Mouse (Mus musculus) hindbrain, embryonic 14.5 days (tissue): ENCODE results near the gene AC153137.1. TPM values are rescaled to one million over a fixed set of nuclear protein-coding genes. Genes with fewer than 3 reads are reported as not detected.

Experiments used
- ATAC-seq: fragments of 200-750 bp; cut with Nextera tagmentation; 2 replicates; pipeline ENCODE4 v1.8.0; 2017; ENCODE audit warnings: moderate number of reproducible peaks, mild to moderate bottlenecking, moderate TSS enrichment, moderate library complexity; ENCODE audit not compliant: low FRiP score
- DNase-seq: peaks from one replicate; pipeline ENCODE4 v3.0.0-alpha.2; 2015; ENCODE audit warnings: low spot score
- H3K27ac ChIP-seq: fragments of 300-500 bp; sonication (generic); 2 replicates; pipeline ENCODE4 v1.5.1; 2014; ENCODE audit warnings: mild to moderate bottlenecking, moderate library complexity
- H3K27me3 ChIP-seq: fragments of 300-500 bp; sonication (generic); 2 replicates; pipeline ENCODE4 v1.6.1; 2014; ENCODE audit warnings: mild to moderate bottlenecking, low read length, mixed read lengths; ENCODE audit not compliant: control insufficient read depth, insufficient read depth
- H3K36me3 ChIP-seq: fragments of 300-500 bp; sonication (generic); replicated peaks from 2 replicates; pipeline ENCODE4 v1.6.1; 2014; ENCODE audit not compliant: control insufficient read depth, insufficient read depth
- H3K4me1 ChIP-seq: fragments of 300-500 bp; sonication (generic); replicated peaks from 2 replicates; pipeline ENCODE4 v1.6.1; 2014; ENCODE audit warnings: antibody characterized with exemption, low read length, mixed read lengths; ENCODE audit not compliant: control insufficient read depth, insufficient read depth
- H3K4me2 ChIP-seq: fragments of 300-500 bp; sonication (generic); replicated peaks from 2 replicates; pipeline ENCODE4 v1.6.1; 2014; ENCODE audit warnings: mild to moderate bottlenecking, moderate library complexity
- H3K4me3 ChIP-seq: fragments of 300-500 bp; sonication (generic); replicated peaks from 2 replicates; pipeline ENCODE4 v1.5.1; 2014; ENCODE audit warnings: mild to moderate bottlenecking, low read length
- H3K9ac ChIP-seq: fragments of 300-500 bp; sonication (generic); 2 replicates; pipeline ENCODE4 v1.6.1; 2014
- H3K9me3 ChIP-seq: fragments of 300-500 bp; sonication (generic); 2 replicates; pipeline ENCODE4 v1.6.1; 2016; ENCODE audit warnings: low read length; ENCODE audit not compliant: control insufficient read depth
- WGBS: fragments of 180-500 bp; shearing (Covaris S2); extraction: QIAGEN DNeasy Blood & Tissue Kit; methylation state at CpG from one replicate; pipeline ENCODE4 v1.1.7; 2014; 5-methylcytosine and 5-hydroxymethylcytosine counted together
- polyA plus RNA-seq: library from polyadenylated mRNA; unstranded; fragments of >200 nt; fragmentation: Nextera tagmentation; extraction: Ambion mirVana; gene quantifications from 2 replicates; pipeline ENCODE4 v1.2.1, GENCODE M21; 2014

The AC153137.1 gene
- polyA plus RNA-seq, 1 experiment from 2014 or later = not detected

- WGBS = 83% methylated on average over 2 of the region's 2 CpGs
- Histone ChIP-seq H3K9ac (no peak overlapping the region), H3K4me2 (no peak overlapping the region), H3K9me3 (no peaks in the 10 kb centered on the region), H3K27ac (no peak overlapping the region), H3K4me1 (no peaks in the 10 kb centered on the region), H3K36me3 (no peaks in the 10 kb centered on the region), H3K27me3 (no peaks in the 10 kb centered on the region), H3K4me3 (no peak overlapping the region)
- no peak for DNase-seq
- no peak for ATAC-seq
Measured at GRCm38 (mm10) chr1:30930194-30930593, 47.6 kb downstream of the AC153137.1 start.

Other genes starting within 250 kb of the AC153137.1 start
- gene Phf3, start 104.0 kb downstream of the AC153137.1 start, polyA plus RNA-seq = 56.9 and 58.3 TPM in 2 replicates
- gene Lgsn, start 198.4 kb upstream of the AC153137.1 start, polyA plus RNA-seq = not detected in 2 replicates
- not detected in 2 replicates for gene 4931428L18Rik, start 244.7 kb upstream of the AC153137.1 start, polyA plus RNA-seq
- gene Pih1d3, start 244.9 kb upstream of the AC153137.1 start, polyA plus RNA-seq = not detected in 2 replicates